Mouse (Mus musculus) small intestine, adult 2 months (tissue): ENCODE results near the gene Zwilch.

Experiments used
- CTCF ChIP-seq: fragments of 200-500 bp; IDR thresholded peaks from 2 replicates; pipeline ENCODE4 v1.5.1; 2012; ENCODE audit warnings: low read depth, mild to moderate bottlenecking, control low read depth, inconsistent platforms, low read length, moderate library complexity, mixed read lengths; ENCODE audit not compliant: insufficient replicate concordance, insufficient read length; ENCODE audit errors: extremely low read depth
- POLR2A ChIP-seq: fragments of 200-500 bp; IDR thresholded peaks from 2 replicates; pipeline ENCODE4 v1.6.1; 2012; ENCODE audit warnings: low read depth, mild to moderate bottlenecking, control low read depth, inconsistent platforms, low read length, moderate library complexity

GRCm38 (mm10) chr9:64174766-64175165, 1.9 kb upstream of the Zwilch start:
- TF ChIP-seq POLR2A (no peak), CTCF (no peak)
